Mouse (Mus musculus): ENCODE data around the gene Mecr.
A peak's percentile ranks its signal among the peaks of the same experiment; 100 is the strongest.
"Not testable (repeated sequence)": the region's sequence is repeated elsewhere in the genome, so short reads cannot be mapped to it uniquely, and the experiment has no call there.

Mecr gene

DNA sequence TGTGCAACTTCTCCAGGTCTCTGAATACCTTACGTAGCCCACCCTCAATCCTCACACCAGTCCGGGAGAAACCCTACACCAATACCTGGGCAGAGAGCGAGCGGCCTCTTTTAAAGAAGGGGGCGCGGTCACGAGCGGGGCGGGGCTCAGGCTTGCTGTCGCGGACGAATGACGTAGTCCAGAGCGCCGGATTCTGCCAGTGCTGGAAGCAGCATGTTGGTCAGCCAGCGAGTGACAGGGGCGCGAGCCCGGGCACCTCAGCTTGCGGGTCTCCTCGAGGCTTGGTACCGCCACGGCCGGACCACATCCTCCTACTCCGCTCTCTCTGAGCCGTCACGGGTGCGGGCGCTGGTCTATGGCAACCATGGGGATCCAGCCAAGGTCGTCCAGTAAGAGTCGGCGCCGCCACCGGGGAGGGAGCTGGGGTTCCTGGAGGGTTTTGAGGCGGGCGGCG is at the start of gene Mecr:
Mecr (plus strand) TSS at position 181 of the 454 bp plus-strand sequence.
- no peak for DNase-seq (ENCODE audit: extremely low read depth, low read depth, low spot score)

DNA sequence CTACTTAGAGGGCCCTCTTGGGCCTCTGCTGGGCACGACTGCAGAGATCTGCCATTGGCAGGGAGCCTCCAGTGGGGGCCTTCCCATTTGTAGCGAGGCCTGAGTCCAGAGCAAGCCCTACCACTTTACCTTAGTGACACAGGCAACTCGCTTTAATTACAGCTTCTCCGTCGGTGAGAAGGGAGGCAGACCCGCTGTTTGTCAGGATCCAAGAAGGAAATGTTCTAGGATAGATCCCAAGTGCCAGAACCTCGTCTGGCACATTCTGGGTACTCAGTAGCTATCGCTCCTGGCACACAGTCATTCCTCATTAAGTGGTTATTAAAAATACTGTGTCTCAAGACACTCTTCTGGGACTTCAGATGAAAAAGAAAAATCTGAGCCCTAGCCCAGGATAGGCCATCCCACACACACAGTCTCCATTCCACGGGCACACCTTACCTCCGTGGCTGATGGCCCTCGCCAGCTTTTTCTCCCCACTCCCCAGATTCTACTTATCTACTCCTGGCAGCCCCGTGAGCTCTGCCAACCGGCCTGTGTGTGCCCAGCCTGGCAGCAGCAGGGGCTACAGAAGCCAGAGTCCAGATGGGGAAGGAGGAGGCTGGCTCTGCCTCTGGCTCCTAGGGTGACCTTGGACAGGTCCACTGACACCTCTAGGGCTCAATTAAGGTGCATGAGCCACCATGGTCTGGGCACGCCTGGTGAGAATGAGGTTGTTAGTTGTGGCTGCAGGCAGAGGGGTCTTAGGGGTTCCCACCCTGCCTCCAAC is 46.8 kb upstream of the Mecr start:
- peak; percentile 16 for DNase-seq (ENCODE audit: extremely low read depth, low read depth, low spot score)

DNA sequence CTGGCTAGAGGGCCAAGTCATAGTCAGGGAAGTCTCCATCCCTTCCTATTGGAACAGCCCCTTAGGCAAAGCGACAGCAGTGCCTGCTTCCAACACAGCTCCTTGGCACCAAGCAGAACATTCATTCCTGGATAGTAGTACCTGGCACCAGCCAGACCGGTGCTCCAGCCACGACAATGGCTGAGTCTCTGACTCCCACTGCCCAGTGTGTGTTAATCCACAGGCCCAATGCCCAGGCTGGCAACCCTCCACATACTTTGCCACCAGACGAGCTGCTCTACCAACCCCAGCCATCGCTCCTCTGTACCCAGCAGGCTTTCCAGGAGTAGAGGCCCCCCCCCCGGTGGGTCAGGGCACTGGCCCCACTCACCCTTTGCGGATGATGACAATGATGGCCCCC is 45.8 kb upstream of the Mecr start:
- DNase-seq (ENCODE audit: extremely low read depth, low read depth, low spot score), result peak; percentile 58

DNA sequence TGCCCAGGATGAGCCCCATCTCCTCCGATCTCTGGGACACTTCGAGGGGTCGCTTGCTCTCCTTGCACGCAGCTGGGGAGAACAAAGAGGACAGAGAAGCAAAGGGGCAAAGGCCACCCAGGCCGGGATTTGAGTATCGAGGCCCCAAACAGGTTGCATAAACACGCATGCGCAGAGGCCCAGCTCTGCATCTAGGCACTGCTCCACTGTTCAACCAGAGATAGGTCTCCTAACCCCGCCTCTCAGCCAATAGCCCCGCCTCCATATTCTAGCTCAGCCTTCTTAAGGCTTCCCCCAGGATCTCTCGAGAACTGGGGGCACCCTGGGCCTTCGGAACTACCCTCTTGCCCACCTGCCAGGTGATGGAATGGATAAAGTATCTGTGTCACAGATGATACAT is 45.4 kb upstream of the Mecr start:
- no peak for DNase-seq (ENCODE audit: extremely low read depth, low read depth, low spot score)

DNA sequence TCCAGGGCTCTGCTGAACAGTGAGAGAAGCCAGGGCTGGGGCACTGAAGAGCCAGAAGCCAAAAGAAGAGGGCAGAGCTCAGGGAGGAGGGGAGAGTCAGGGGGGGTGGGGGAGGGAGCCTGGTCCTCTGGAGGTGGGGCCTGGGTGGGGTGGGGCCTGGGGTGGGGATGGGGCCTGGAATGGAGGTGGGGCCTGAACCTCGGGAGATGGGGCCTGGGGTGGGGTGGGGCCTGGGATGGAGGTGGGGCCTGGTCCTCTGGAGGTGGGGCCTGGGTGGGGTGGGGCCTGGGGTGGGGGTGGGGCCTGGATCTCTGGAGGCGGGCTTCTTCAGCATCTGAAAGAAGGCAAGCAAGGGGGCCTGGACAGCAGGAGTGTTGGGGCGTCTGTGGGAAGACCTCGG is 44.3 kb upstream of the Mecr start:
- no peak for DNase-seq (ENCODE audit: extremely low read depth, low read depth, low spot score)

DNA sequence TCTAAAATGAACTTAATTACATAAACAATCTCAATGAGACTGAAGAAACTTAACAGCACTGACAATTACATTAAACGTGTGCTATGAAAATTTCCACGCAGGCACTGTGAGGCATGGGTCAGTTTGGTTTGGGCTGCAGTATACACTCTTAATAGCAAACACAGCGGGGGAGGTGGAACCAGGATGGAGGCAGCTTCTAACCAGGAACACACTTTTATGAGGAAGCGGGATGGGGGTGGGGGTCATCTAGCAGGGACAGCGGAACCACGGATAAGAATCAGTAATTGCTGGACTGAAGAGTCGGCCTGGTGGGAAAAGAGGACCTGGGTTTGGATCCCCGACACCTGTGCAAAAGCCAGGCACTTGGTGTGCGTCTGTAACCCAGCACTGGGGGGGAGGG is 39.4 kb upstream of the Mecr start:
- DNase-seq (ENCODE audit: extremely low read depth, low read depth, low spot score), result no peak

DNA sequence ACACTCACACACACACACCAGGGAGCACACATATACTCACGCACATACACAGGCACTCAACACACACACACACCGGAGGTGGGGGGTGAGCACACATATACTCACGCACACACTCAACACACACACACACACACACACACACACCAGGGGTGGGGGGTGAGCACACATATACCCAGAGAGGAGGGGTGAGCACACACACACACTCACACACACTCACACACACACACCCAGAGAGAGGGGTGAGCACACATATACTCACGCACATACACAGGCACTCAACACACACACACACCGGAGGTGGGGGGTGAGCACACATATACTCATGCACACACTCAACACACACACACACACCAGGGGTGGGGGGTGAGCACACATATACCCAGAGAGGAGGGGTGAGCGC is 38.5 kb upstream of the Mecr start:
- not testable (repeated sequence) for DNase-seq (ENCODE audit: extremely low read depth, low read depth, low spot score)

DNA sequence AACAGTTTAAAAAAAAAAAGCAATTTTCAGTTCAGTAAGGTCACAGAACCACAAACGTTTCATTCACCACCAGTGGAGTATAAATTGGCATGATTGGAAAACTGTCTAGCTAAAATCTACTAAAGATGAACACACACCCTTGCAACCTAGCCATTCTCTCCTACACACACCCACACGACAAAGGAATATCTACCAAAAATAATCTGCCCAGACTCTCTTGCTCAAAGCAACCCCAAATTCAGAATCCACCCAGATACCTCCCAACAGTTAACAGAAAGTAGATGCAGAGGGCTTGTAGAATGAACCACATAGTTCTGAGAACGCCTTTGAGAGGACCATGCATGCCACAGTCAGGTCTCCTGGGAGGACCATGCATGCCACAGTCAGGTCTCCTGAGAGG is 38.0 kb upstream of the Mecr start:
- no peak for DNase-seq (ENCODE audit: extremely low read depth, low read depth, low spot score)

DNA sequence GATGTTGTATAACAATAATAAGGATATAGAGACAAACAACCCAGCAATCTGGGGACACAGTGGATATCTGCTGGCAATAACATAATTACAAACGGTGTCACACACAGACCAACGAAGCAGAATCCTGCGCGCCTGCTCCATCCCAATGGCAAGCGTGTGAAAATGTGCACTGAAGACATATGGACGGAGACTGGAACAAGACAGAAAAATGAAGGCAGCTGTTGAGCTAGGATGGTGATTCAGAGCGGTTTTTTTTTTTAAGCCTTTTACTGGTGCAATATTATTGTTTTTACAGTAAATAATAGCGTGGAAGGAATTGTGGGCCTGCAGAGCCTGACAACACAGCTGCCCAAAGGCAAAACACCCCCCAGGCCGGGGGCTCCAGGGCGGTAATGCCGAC is 30.8 kb upstream of the Mecr start:
- DNase-seq (ENCODE audit: extremely low read depth, low read depth, low spot score), result no peak

DNA sequence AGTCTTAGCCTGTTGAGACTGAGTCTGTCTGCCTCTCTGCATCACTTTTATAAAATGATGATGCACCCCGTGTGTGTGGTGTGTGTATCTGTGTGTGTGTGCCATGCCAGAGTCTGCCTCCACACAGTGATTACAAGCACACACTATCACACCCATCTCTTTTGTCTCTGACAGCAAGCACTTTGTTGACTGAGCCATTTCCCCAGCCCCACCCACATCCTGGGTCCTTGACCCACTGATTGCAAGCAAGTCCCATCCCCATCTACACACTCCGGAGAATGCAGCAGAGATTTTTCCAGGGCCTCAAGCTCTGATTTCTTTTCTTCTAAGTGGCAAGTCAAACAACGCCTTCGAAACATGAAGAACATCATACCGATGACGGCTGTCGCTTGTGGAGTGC is 29.5 kb upstream of the Mecr start:
- no peak for DNase-seq (ENCODE audit: extremely low read depth, low read depth, low spot score)

DNA sequence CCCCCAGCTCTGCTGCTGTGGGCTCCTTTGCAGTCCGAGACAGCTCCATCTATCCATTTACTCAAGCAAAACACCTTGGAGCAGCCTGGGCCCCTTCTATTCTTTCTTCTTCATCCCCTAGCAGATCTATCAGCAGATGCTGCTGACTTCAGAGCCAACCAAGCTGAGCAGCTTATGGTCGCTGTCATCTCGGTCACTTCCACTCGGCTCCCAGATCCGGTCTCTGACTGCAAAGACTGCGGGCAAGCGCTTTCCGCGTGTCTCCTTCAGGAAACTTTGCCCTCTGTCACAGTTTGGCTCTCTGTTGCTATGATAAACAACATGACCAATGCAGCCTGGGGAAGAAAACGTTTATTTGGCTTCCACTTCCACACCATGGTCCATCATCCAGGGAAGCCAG is 28.4 kb upstream of the Mecr start:
- DNase-seq (ENCODE audit: extremely low read depth, low read depth, low spot score), result no peak

DNA sequence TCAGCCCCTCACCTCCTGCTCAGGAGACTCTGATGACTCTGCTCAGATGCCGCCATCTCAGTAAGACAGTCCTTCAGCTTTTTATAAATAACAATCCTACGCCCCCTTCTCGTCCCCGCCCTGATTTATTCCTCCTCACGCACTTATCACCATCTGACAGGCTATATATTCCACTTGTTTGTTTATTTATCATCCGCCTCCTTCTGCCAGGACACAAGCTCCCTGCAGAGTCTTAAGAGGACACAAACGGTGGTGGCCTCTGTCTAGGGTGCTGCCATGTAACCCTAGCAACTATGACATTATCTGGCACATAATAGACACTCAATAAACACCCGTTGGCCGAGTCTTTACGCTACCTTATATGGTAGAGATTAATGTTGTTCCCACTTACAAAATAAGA is 27.5 kb upstream of the Mecr start:
- no peak for DNase-seq (ENCODE audit: extremely low read depth, low read depth, low spot score)

DNA sequence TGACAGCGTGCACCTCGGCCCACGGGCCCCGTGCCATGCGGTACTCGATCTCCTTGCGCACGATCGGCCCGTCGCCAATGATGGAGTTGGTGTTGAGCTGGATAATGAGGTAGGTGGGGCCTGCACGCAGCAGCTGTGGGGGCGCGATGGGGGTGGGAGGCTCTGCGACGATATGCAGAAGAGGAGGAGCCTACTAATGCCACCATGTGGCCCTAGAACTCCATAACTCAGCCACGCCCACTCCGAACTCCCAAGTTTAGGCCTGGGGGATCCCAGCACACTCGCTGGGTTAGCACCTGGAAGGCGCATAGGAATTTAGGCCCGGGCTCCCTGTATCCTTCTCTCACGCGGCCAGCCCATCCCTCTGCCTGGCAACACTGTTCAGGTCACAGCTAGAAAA is 24.3 kb upstream of the Mecr start:
- DNase-seq (ENCODE audit: extremely low read depth, low read depth, low spot score), result no peak

DNA sequence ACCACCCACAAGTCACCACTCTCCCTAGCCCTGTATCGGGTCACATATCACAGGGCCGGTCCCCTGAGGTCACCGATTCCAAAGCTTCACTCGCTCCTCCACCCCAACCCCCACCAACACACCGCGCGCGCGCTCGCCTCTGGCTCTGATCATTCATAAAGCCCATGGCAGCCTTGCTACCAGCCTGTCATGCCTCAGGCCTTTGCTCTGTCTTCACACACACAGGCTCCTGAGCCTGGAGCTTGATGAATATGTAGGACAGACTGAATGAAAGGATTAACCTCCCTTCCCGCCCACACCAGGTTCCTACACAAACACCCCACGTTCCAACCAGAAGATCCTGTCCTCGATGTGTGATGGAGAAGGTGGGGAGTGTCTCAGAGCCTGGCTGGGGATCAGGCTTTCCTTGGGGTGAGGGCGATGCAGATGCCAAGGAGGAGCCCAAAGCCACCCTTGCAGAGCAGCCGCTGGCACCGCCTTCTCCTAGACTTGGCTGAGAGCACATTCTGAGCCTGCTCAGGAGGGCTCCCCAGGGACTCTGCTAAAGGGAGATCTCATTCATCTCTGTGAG is 22.0 kb upstream of the Mecr start:
- no peak for DNase-seq (ENCODE audit: extremely low read depth, low read depth, low spot score)

DNA sequence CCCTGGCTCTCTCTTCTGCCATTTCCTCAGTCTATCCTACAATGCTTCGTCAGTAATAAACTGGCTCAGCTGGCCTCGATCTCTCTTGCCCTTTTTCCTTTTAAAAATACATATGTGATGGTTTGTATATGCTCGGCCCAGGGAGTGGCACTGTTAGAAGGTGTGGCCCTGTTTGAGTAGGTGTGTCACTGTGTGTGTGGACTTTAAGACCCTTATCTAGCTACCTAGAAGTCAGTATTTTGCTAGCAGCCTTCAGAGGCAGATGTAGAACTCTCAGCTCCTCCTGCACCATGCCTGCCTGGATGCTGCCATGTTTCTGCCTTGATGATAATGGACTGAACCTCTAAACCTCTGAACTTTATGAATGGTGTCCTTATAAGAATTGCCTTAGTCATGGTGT is 20.7 kb upstream of the Mecr start:
- no peak for DNase-seq (ENCODE audit: extremely low read depth, low read depth, low spot score)

DNA sequence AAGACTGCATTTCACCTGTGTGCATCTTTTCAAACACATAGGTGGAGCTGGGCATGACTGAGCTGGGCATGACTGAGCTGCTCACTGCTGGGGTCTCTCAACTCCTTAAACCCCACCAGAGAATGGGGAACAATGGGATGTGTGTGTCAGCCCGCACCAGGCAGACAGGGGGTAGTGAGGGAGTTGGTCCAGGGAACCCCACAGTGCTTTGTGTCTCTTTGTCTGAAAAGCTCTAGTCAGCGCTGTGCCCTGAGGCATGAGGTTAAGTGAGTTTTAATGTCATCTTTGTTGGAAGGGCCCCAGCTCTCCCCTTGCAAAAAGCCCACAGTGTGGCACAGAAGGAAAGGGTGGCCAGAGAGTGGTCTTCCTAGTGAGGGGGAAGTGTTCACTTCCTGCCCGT is 18.3 kb upstream of the Mecr start:
- no peak for DNase-seq (ENCODE audit: extremely low read depth, low read depth, low spot score)

DNA sequence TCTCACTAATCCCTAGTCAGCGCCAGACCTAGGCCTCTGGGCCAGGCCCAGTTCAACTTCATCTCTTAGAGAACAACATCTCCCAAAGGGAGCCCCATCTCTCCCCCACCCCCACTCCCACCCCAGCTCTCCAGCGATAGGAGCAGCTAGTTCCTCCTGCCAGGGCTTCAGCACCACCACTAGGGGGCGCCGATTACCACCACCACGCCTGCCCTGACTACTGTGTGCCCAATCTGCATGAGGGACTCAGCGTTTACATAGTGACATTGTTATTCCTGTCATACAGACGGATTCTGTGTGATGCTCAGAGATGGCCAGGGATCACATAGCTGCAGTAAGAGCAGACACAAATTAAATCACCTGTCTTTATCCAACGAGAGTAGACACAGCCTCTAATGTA is 17.4 kb upstream of the Mecr start:
- DNase-seq (ENCODE audit: extremely low read depth, low read depth, low spot score), result no peak

DNA sequence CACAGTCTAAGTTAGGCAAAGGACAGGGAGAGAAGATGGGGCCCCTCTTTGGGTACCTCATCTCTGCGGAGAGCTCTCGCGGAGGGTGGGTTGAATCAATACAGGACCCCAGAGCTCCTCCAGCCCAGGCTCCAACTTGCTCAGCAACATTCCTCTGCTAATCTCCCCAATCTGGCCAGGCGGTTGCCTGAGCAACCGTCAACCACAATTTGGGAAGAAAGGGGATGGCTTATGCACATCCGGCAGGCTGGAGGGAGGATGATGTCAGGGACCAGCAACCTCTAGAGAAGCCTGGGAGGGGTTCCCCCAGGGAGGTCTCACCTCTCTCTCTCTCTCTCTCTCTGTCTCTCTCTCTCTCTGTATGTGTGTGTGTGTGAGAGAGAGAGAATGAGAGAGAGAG is 16.4 kb upstream of the Mecr start:
- DNase-seq (ENCODE audit: extremely low read depth, low read depth, low spot score), result no peak

DNA sequence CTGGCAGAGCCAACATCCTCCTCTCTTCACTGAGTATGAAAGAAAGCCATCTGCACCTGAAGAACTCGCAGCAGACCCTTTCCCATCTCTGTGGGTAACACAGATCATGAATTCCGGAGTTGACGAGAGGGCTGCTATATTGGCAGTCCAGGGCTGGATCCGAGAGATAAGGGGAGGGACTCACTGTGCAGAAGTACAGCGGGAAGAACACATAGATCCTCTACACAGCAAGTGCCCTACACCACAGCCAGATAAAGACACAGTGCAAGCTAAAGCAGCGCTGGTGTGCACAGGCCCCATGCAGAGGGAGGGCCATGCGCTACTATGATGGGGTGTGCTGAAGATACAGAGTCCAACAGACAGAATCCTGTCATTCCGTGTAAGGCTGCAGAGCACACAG is 14.1 kb upstream of the Mecr start:
- DNase-seq (ENCODE audit: extremely low read depth, low read depth, low spot score), result no peak

DNA sequence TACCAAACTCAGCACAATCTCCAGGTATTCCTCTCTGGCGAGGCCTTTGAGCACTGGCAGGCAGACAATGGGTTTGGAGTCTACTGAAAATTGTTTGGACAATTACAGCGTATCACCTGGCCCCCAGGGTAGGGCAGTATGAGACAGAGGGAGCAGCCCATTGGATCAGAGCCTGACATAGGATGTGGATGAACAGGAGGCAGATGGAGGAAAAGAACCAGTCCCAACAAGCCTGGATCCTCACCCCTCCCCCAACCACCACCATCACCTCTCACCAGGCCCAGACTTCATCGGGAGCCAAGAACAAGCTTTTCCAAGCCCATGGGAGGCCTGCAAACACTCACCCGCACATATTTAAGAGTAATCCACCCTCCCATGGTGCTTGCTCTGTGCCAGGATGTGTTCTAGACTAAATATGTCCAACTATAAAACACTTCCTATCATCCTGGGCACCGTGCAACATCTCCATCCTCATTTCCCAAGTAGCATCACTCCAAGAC is 11.7 kb upstream of the Mecr start:
- DNase-seq (ENCODE audit: extremely low read depth, low read depth, low spot score), result no peak

DNA sequence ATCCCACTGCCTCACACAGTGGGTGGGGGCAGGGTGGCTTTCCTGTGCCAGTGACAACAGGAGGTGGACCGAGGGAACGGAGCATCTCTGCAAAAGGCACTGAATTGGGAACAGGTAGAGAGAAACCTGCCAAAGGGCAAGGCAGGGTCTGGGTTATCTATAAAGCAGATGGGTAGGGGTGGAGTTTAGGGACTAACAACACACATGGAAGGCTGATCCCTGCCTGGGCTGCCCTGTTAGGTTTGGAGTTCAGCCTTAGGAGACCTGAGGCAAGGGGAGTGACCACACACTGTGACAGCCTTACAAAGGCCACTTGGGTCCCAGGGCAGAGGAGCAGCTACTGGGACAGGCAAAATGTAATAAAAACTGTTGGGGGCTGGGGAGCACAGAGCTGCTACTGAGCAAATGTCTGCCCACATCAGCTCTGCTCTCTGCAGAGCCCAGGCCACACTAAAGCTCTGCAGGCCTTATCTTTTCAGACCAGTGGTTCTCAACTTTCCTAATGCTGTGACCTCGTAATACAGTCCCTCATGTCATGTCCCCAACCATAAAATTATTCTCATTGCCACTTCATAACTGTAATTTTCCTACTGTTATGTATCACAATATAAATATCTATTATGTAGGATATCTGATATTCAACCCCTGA is 10.4 kb upstream of the Mecr start:
- no peak for DNase-seq (ENCODE audit: extremely low read depth, low read depth, low spot score)

DNA sequence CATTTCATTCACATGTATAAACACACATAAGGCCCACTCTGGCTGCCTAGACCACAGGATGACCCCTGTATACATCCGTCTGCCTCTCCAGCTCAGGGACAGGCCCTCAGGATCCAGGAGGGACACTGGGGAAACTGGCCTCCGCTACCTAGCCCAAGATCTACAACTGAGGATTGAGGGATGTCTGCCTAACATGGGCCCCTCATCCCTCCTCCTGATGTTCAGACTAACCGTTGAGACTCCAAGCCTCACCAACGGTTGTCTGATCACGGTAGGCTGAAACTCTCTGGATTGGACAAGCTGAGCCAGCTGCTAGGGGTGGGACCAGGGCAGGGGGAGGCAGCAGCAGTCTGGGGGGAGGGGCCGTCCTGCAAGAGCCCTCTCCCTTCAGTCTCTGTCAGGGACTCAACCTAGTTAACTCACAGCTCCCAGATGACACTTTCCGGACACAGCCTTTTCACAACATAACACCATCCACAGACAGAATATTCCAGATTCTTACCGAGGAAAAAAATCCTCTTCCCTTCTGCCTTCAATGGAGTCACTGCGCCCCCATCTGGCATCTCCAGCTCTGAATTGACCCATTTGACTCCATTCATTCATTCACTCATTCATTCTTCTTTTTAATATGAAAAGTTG is 9.2 kb upstream of the Mecr start:
- no peak for DNase-seq (ENCODE audit: extremely low read depth, low read depth, low spot score)

All from fat pad, adult 2 months (tissue).